Mouse (Mus musculus): ENCODE data around the gene Lzts2. TPM values are rescaled to one million over a fixed set of nuclear protein-coding genes. Genes with fewer than 3 reads are reported as not detected.

Lzts2 gene
- polyA plus RNA-seq, 1 experiment from 2014 or later = 1.4 TPM

- no peak overlapping the region for H3K4me3 ChIP-seq (ENCODE audit: inconsistent target)
- H3K36me3 ChIP-seq (ENCODE audit: inconsistent target) = no peaks in the 10 kb centered on the region
- H3K79me2 ChIP-seq (ENCODE audit: inconsistent target) = no peaks in the 10 kb centered on the region
- H3K27ac ChIP-seq = no peak overlapping the region
- 43% methylated on average over 18 of the region's 20 CpGs for WGBS (ENCODE audit: missing documents)
These were observed 49.5 kb downstream of the Lzts2 start for GRCm38 (mm10) chr19:45063565-45064292.

- no peaks in the 10 kb centered on the region for H3K36me3 ChIP-seq (ENCODE audit: inconsistent target)
- no peak overlapping the region for H3K27ac ChIP-seq
- no peaks in the 10 kb centered on the region for H3K79me2 ChIP-seq (ENCODE audit: inconsistent target)
- no peak overlapping the region for H3K4me3 ChIP-seq (ENCODE audit: inconsistent target)
- 46% methylated on average over 14 of the region's 21 CpGs for whole genome bisulfite sequencing (ENCODE audit: missing documents)
These were observed 51.0 kb downstream of the Lzts2 start for GRCm38 (mm10) chr19:45065226-45065625.

GRCm38 (mm10) chr19:45067170-45067569, 53.0 kb downstream of the Lzts2 start:
- Histone ChIP-seq H3K4me3 (ENCODE audit: inconsistent target) (no peak overlapping the region), H3K79me2 (ENCODE audit: inconsistent target) (no peaks in the 10 kb centered on the region), H3K36me3 (ENCODE audit: inconsistent target) (no peaks in the 10 kb centered on the region), H3K27ac (no peak overlapping the region)
- 92% methylated on average over 17 of the region's 17 CpGs for WGBS (ENCODE audit: missing documents)

GRCm38 (mm10) chr19:45067758-45068510, 53.7 kb downstream of the Lzts2 start:
- no peak overlapping the region for H3K27ac ChIP-seq
- 70% methylated on average over 7 of the region's 7 CpGs for WGBS (ENCODE audit: missing documents)

GRCm38 (mm10) chr19:45073871-45074542, 59.8 kb downstream of the Lzts2 start:
- Histone ChIP-seq H3K27ac (peak overlapping the region; percentile 93), H3K36me3 (ENCODE audit: inconsistent target) (no peaks in the 10 kb centered on the region), H3K79me2 (ENCODE audit: inconsistent target) (no peaks in the 10 kb centered on the region), H3K4me3 (ENCODE audit: inconsistent target) (peak overlapping the region; percentile 79)
- 3% methylated on average over 20 of the region's 20 CpGs for WGBS (ENCODE audit: missing documents)

More at GRCm38 (mm10) chr19:45067758-45068510, 53.7 kb downstream of the Lzts2 start:
- Histone ChIP-seq H3K4me3 (ENCODE audit: inconsistent target) (no peak overlapping the region), H3K36me3 (ENCODE audit: inconsistent target) (no peaks in the 10 kb centered on the region), H3K79me2 (ENCODE audit: inconsistent target) (no peaks in the 10 kb centered on the region)

- Histone ChIP-seq H3K4me3 (ENCODE audit: inconsistent target) (peak within 1 kb of the TSS; percentile 79), H3K79me2 (ENCODE audit: inconsistent target) (no peaks in the 10 kb centered on the region), H3K36me3 (ENCODE audit: inconsistent target) (no peaks in the 10 kb centered on the region), H3K27ac (peak within 1 kb of the TSS; percentile 93)
- WGBS (ENCODE audit: missing documents) = under 1% methylated on average over 45 of the region's 45 CpGs
These were observed 60.5 kb downstream of the Lzts2 start, which contains the start of gene Kazald1 for GRCm38 (mm10) chr19:45074580-45075322. Gene Kazald1, plus strand, starts transcription at chr19:45075241.

- Histone ChIP-seq H3K27ac (peak overlapping the region; percentile 93), H3K36me3 (ENCODE audit: inconsistent target) (no peaks in the 10 kb centered on the region), H3K79me2 (ENCODE audit: inconsistent target) (no peaks in the 10 kb centered on the region), H3K4me3 (ENCODE audit: inconsistent target) (peak overlapping the region; percentile 79)
- 3% methylated on average over 32 of the region's 32 CpGs for WGBS (ENCODE audit: missing documents)
These were observed 61.3 kb downstream of the Lzts2 start for GRCm38 (mm10) chr19:45075323-45076035.

GRCm38 (mm10) chr19:45076036-45076575, 61.9 kb downstream of the Lzts2 start:
- H3K4me3 ChIP-seq (ENCODE audit: inconsistent target) = peak overlapping the region; percentile 79; the same call in 1 of the 2 replicates
- WGBS (ENCODE audit: missing documents) = 34% methylated on average over 16 of the region's 17 CpGs
- H3K36me3 ChIP-seq (ENCODE audit: inconsistent target) = no peaks in the 10 kb centered on the region
- no peaks in the 10 kb centered on the region for H3K79me2 ChIP-seq (ENCODE audit: inconsistent target)
- 0 out of 2 replicates have a peak overlapping the region, but pooled peaks have one; percentile 93 for H3K27ac ChIP-seq

Other genes starting within 250 kb of the Lzts2 start
- gene Slf2, start 83.3 kb upstream of the Lzts2 start, polyA plus RNA-seq (2018) = 17.7 to 22.1 TPM (median 21.7 TPM) in 3 replicates
- 0.04 TPM in 1 of 3 replicates, not detected in the others for gene Sema4g, start 25.3 kb upstream of the Lzts2 start, polyA plus RNA-seq (2018)
- 3.0 to 4.7 TPM (median 4.3 TPM) in 3 replicates for gene Twnk, start 8.8 kb upstream of the Lzts2 start, polyA plus RNA-seq (2018)
- gene Mrpl43, start 8.0 kb upstream of the Lzts2 start, polyA plus RNA-seq (2018) = 29.1 to 41.9 TPM (median 39.7 TPM) in 3 replicates
- gene Pdzd7, start 31.3 kb downstream of the Lzts2 start, polyA plus RNA-seq (2018) = not detected in 3 replicates
- 27.6 to 39.5 TPM (median 34.8 TPM) in 3 replicates for gene Sfxn3, start 33.1 kb downstream of the Lzts2 start, polyA plus RNA-seq (2018)
- gene Kazald1, start 60.8 kb downstream of the Lzts2 start, polyA plus RNA-seq (2018) = 0.10 to 0.33 TPM in 2 of 3 replicates, not detected in the other
- gene Tlx1, start 136.3 kb downstream of the Lzts2 start, polyA plus RNA-seq (2018) = not detected in 3 replicates
- not detected in 3 replicates for gene Lbx1, start 221.4 kb downstream of the Lzts2 start, polyA plus RNA-seq (2018)